Mouse (Mus musculus) B cell, adult 2 months (primary cell): ENCODE results near the gene Gm4884.
"Not testable (repeated sequence)": the region's sequence is repeated elsewhere in the genome, so short reads cannot be mapped to it uniquely, and the experiment has no call there.

ENCODE experiments used
- DNase-seq, 2 experiments: peaks; one replicate each; pipeline ENCODE4 v3.0.0; 2022

Gm4884 gene

DNA sequence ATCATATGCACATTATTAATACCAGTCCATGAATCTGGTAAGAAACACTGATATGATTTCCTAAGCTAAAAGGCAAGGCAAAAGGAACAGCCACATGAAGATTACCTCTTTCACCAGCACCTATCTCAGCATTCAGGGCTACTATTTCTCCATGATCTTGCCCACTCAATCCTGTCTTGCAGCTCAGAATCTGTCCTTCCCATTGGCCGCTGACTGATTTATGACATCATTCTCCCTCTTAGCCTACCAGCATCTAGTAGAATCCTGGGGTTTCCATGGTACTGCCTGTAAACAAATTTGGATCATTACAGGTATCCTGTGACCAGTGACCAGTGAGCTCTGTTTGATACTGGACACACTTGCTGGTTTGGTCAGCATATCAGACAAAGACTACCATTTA is at the start of gene Gm4884:
Gm4884 (plus strand) TSS at position 301 of the 400 bp plus-strand sequence.
- DNase-seq, result not testable (repeated sequence)

DNA sequence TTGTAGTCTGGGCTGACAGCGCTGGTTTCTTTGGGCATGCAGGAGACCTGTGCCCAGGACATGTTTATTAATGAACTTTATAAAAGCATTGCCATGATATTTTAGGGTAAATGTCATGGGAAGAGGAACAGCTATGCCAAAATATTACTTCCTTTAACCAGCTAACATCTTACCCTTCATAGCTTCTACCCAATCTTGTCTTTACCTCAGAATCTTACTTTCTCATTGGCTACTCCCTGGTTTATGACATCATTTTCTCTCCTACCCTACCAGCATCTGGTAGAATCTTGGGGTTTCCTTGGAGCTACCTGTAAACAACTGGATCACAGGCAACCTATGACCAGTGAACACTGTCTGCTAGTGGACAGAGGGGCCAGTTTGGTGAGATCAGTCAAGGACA is 45.3 kb upstream of the Gm4884 start, which contains the start of gene 4930433I11Rik:
4930433I11Rik (plus strand) TSS at position 301 of the 400 bp plus-strand sequence.
- no peak for DNase-seq

DNA sequence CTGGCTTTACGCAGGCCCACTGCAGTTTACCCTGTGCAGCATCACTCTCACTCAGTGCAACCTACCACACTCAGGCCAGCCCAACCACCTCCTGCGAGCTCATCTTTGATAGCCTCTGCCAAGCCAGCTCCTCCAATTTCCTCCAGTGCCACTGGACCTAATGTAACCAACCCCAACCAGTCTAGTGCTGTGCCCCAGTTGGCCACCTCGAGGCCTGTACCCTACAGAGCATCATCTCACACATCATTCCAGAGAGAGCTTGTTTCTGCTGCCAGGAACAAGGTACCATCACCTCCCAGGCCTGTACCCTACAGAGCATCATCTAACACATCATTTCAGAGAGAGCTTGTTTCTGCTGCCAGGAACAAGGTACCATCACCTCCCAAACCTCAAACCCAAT is 11.5 kb downstream of the Gm4884 start:
- not testable (repeated sequence) for DNase-seq
